Mouse (Mus musculus) mature B cell (primary cell): ENCODE measurements around the gene Grin2b.

ENCODE experiments used
- in situ Hi-C: fragments of 300-500 bp; cut with MboI; formaldehyde crosslinking; loops from 2 replicates; pipeline ENCODE4 v1.14.3; 2019

The Grin2b gene

GRCm38 (mm10) chr6:136008120-136008519 is 165.2 kb downstream of the Grin2b start:
- in situ Hi-C loops = no loop called here

GRCm38 (mm10) chr6:135994691-135995090 is 178.6 kb downstream of the Grin2b start:
- in situ Hi-C loops = no loop called here

- in situ Hi-C loops = no loop called here
Observed at GRCm38 (mm10) chr6:135993897-135994296, 179.4 kb downstream of the Grin2b start.

- in situ Hi-C loops = no loop called here
Observed at GRCm38 (mm10) chr6:135993378-135993777, 179.9 kb downstream of the Grin2b start.

GRCm38 (mm10) chr6:135976106-135976505 is 197.2 kb downstream of the Grin2b start:
- in situ Hi-C loops = no loop called here

GRCm38 (mm10) chr6:135972481-135972880 is 200.8 kb downstream of the Grin2b start:
- in situ Hi-C loops = no loop called here

GRCm38 (mm10) chr6:135971481-135971880 is 201.8 kb downstream of the Grin2b start:
- in situ Hi-C loops = no loop called here

- in situ Hi-C loops = no loop called here
Observed at GRCm38 (mm10) chr6:135970716-135971318, 202.5 kb downstream of the Grin2b start.

- in situ Hi-C loops = no loop called here
Observed at GRCm38 (mm10) chr6:135961766-135962165, 211.5 kb downstream of the Grin2b start.

- in situ Hi-C loops = no loop called here
Observed at GRCm38 (mm10) chr6:135959629-135960028, 213.7 kb downstream of the Grin2b start.

- in situ Hi-C loops = no loop called here
Observed at GRCm38 (mm10) chr6:135951666-135952065, 221.6 kb downstream of the Grin2b start.

GRCm38 (mm10) chr6:135945511-135945910 is 227.8 kb downstream of the Grin2b start:
- in situ Hi-C loops = no loop called here

- in situ Hi-C loops = no loop called here
Observed at GRCm38 (mm10) chr6:135944358-135944757, 229.0 kb downstream of the Grin2b start.

GRCm38 (mm10) chr6:135943121-135943617 is 230.1 kb downstream of the Grin2b start:
- in situ Hi-C loops = no loop called here

GRCm38 (mm10) chr6:135932924-135933323 is 240.4 kb downstream of the Grin2b start:
- in situ Hi-C loops = no loop called here

- in situ Hi-C loops = no loop called here
Observed at GRCm38 (mm10) chr6:135932400-135932920, 240.9 kb downstream of the Grin2b start.

GRCm38 (mm10) chr6:135917676-135918075 is 255.6 kb downstream of the Grin2b start:
- in situ Hi-C loops = no loop called here

GRCm38 (mm10) chr6:135914608-135915007 is 258.7 kb downstream of the Grin2b start:
- in situ Hi-C loops = no loop called here

GRCm38 (mm10) chr6:135912114-135912513 is 261.2 kb downstream of the Grin2b start:
- in situ Hi-C loops = no loop called here

GRCm38 (mm10) chr6:135911131-135911530 is 262.2 kb downstream of the Grin2b start:
- in situ Hi-C loops = no loop called here

- in situ Hi-C loops = no loop called here
Observed at GRCm38 (mm10) chr6:135907540-135908320, 265.6 kb downstream of the Grin2b start.

- in situ Hi-C loops = no loop called here
Observed at GRCm38 (mm10) chr6:135907137-135907536, 266.2 kb downstream of the Grin2b start.

- in situ Hi-C loops = no loop called here
Observed at GRCm38 (mm10) chr6:135904391-135904790, 268.9 kb downstream of the Grin2b start.
